Mouse (Mus musculus) frontal cortex, postnatal 10 days (tissue): ENCODE data around the gene Trim24.

ENCODE experiments used
- DNase-seq, 2 experiments: peaks; one replicate each; pipeline ENCODE4 v3.0.0; 2022; ENCODE audit warnings: low spot score in 2 of 2, mixed read lengths in 1 of 2

Trim24 gene

DNA sequence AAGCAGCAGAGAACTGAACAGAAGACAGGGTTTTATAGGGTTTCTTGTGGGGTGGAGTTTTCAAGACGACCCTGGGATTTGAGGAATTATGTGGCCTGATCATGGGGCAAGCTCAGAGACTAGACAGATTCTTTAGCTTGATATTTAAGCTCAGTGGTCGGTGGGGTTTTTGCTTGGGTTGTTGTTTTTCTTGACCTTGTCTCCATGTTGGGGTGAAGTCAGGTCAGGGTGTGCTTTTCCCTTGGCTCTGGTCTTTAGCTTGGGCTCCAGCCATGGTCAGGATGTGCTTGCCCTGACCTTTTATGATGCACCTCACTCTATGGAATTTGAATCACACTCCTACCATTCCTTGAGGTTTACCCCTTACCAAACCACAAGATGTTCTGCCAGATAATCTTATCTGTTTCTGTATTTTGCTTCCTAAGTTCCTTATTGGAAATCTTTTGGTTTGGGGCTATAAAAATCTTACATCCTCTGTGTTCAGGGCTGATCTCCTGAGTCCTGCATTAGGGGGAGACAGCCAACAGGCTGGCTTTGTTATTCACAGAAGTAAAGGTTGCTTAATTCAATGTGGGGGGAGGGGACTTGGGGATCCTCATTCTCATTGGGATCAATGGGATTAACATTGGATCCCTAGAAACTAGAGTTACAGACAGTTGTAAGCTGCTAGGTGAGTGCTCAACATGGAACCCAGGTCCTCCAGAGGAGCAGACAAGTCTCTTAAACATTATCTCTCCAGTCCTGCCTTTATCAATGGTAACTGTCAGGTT, 6.5 kb upstream of the Trim24 start:
- no peak for DNase-seq

DNA sequence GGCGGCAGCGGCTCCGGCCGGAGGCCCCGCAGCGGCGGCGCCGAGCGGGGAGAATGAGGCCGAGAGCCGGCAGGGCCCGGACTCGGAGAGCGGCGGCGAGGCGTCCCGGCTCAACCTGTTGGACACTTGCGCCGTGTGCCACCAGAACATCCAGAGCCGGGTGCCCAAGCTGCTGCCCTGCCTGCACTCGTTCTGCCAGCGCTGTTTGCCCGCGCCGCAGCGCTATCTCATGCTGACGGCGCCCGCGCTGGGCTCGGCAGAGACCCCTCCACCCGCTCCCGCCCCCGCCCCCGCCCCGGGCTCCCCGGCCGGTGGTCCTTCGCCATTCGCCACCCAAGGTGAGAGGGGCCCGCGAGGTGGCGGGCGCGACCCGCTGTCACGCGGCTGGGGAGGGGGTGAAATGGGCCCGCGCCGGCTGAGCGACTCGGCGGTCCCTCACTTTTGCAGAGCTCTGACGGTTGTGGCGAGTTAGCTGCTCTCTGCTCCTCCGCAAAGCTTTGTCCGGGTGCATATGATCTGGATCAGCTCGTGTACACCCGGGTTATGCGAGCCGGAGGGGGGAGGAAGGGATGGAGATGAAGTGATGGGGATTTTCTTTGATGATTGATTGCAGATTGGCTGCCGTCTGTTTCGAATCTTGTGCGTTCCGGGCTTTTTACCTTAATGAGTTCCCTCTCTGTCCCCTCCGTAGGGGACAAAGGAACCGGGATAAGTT, 683 bp downstream of the Trim24 start:
- DNase-seq: peak; percentile 27 to 56

DNA sequence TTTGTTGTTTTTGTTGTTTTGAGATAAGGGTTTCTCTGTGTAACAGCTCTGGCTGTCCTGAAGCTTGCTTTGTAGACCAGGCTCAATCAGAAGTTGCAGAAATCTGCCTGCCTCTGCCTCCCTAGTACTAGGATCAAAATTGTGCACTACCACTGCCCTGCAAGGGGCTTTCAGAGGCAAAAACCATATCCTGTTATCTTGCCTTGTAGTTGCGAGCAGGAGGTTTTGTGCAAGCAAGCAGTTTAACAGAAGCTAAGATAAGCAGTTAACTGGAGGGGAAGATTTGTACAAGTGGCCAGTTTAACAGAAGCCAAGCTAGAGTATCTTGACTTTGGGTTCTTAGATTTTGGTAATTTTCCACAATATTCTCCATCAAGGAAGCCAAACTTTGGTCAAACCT, 2.2 kb downstream of the Trim24 start:
- no peak for DNase-seq

DNA sequence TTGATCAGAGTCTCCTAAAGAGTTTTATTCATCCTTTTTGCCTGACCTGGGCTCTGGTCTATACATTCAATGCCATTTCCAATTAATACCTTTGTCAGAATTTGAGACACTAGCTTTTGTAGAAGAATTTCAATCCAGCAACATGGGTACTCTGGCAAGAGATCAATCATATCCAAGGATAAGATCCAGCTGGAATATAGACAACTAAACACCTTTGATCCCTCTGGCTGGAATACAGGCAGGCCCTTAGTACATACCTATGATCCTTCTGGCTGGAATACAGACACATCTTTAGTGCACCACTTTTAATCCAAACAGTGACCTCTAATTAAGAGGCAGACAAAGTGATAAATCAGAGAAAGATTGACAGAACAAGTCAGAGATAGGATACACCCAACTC, 3.1 kb downstream of the Trim24 start:
- DNase-seq: no peak

DNA sequence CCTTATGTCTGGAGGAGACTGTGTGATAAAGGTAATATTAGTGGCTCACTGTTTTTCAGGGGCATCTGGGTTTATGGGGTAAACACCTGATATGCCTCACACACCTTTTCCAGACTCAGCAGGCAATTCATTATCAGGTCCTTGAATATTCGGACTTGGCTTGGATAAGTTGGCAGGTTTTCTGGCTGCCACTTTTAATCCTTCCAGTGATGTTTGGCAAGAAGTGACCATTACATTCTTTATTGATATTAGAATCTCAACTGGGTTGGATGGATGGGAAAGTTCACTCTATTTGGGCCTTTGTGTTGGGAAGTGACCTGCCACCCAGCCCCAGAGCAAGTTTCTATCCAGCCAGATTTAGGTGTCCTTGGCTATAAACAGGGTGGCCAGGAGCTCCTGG, 7.6 kb downstream of the Trim24 start:
- DNase-seq: no peak

DNA sequence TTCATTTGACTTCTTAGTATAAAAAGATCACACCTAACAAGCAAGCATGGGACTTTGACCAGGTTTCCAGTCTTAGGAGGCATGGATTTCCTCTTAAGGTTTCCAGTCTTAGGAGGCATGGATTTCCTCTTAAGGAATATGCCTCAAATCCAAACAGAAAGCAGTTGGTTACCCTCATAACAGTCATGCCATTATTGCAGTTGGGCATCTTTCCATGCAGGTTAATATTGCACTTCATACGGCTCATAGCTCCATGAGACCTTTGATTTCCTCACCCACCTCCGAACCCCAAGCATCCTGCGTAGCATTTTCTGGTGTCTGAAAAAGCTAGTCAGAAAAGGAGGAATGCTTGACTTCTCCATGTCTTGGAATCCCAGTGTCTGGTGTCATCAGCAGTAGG, 10.0 kb downstream of the Trim24 start:
- no peak for DNase-seq

DNA sequence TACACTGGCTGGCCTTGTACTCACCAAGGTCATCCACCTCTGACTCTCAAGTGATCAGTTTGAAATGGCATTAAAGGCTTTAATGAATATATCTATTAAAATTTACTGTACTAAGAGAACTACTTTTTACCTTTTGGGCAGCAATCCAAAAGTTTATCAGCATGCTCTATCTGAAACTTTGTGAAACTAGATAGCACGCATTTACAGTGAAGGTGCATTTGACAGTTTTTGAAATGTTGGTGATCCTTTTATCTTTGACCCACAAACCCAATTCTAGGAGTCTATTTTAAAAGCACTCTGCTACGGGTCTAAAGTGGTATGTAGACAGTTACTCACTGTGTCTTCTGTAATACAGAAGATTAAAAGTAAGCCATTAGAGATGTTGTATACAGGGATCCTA, 23.0 kb downstream of the Trim24 start:
- DNase-seq: no peak

DNA sequence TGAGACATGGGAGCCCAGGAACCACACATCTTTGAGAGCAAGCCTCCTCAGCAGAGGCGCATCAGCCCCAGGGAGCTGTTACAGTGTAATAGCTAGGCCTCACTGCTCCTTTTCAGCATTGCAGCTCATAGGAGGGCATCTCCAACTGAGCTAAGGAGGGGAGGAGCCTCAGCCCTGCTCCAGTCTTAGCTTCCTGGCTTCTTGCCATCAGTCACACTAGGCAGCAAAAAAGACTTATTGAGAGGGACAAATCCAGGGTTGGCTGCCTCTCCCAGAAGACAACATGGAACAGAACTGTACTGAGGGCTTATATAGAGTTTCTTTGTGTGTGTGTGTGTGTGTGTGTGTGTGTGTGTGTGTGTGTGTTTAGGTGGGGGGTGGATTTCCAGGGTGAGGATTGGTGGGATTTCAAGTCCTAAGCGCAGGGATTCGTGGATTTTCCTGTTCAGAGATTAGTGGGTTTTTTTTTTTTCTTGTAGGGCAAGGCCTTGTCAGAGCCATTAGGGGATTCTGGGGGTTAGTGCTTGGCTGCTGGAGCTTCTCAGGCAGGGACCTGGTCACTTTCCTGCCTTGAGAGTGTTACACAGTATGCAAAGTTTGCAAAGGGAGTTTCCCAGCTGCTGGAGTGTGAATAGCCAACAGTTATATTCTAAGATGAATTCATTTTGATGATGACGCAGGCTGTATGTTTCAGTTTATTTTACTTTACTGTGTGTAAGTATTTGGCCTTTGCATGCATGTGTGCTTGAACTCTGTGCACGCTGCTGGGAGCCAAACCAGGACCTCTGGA, 25.2 kb downstream of the Trim24 start:
- peak; percentile 32 for DNase-seq

DNA sequence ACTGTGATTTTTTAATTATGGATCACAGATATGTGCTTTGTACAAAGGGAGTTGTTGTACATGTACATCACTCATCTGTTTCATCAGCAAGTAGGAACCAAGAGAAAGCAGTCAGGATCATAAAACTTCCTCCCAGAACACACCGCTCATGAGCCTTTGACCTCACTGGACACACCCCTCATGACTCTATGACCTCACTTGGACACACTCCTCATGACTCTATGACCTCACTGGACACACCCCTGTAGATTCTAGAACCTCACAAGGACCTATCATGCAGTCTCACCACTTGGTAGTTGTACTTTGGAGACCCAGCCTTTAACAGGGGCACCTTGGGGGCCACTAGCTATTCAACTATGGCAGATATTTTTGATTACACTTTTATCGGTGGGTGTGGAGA, 29.6 kb downstream of the Trim24 start:
- no peak for DNase-seq

DNA sequence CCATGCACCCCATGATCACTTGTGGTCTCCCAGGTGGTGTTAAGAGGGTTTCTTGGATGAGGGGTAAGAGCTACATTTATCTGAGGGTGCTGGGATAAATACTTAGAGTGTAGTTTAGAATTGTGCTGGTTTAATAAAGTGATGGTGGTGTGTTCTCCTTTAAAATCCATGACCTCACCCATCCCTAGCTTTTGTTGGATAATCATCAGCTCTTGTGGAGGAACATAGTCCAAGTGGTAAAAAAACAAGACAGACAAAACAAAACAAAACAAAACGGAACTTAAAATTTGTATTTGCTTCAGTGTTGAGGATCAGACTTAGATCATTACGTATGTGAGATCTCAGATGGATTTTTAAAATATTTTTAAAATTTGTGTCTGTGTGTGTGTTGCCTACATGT, 31.2 kb downstream of the Trim24 start:
- no peak for DNase-seq

DNA sequence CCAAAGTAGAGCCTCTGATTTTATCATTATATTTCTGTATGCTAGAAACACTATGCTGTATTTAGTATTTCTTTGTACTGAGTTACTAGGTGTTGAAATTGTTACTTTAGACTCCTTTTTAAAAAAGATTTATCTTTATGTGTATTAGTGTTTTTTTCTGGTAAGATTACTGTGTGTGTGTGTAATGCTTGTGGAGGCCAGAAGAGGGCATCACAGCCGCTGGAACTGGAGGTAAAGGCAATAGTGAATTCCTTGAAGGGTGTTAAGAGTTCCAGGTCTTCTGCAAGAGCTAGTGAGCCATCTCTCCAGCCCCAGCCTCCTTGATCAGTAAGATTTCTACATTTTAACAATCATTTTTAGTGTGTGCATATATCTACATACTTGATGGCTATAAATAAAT, 33.2 kb downstream of the Trim24 start:
- no peak for DNase-seq

DNA sequence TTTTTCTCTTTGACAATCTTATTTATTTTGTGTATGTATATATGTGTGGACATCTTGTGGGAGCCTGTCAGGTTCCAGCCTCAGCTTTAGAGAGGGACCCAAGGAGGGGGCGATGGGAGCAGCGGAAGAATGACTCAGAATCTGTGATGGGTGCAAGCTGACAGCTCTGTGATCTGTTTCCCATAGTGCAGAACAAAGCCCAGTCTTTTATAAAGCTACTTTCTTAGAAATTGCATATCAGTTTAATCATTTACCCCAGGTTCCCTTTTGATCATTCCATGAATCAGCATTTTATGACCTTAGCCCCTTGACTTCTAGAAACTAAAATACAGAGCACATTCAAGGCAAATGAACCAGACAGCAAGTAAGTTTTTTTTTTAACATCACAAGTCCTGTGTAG, 42.9 kb downstream of the Trim24 start:
- no peak for DNase-seq

DNA sequence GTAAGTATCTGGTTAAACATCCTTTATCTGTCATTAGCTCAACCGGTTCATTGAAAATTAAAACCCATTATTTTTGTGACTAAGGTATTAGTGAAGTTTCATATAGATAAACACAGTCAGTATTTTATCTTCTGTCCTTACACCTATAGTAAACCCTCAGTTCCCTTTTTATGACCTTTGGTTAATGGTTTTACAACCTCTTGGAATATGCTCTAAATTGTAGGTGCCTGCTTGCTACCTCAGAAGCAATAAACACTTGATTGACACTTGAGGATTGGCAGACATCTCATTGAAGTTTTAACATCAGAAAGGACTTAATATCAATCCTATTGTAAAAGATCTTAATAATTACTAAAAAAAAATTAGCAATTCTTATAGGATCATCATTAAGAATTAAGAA, 54.5 kb downstream of the Trim24 start:
- no peak for DNase-seq

DNA sequence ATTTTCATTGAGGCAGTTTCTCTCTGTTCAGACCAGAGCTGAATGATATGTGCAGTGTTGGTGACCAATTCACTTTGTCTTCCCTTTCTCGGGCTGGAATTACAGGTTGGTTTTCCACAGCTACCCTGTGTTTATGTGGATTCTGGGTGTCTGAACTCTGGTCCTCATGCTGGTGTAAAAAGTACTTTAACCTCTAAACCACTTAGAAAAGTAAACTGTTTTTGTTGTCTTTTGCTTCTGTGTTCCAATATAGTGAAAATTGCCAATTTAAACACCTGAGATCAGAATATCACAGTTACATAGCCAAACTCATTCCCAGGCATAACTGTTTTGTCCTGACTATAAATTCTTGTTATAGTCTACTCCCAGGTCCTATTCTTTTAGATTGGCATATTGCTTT, 56.1 kb downstream of the Trim24 start:
- no peak for DNase-seq

DNA sequence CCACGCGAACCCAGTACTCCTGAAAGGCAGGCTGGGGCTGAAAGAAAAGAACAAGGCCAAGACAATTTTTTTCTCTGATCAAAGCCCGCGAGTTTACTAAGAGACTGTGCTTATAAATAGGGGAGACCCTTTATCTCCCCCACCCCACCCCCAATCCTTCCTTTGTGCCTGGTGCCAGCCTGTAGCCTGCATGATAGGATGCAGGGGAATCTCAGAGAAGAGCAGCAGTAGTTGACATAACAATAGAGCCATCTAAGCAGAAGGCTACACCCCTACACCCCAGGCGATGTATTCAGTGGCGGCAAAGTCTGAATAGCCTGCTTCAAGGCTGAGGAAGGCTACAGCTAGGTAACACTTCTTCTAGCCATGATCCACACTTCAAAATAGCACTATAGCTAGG, 65.9 kb downstream of the Trim24 start:
- no peak for DNase-seq

DNA sequence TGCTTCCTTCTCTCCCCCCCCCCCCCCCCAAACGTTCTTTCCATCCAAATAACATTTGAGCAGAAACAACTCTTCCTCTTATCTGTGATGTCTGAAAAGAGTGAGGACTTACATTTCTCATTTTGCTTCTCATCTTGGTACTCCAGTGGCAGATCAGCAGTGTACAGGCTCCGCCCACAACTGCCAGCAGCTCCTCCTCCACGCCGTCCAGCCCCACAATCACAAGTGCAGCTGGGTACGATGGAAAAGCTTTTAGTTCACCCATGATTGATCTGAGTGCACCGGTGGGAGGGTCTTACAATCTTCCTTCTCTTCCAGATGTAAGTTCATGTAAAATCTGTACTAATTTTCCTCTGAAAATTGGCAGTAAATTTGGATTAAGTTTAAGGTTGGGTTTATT, 80.7 kb downstream of the Trim24 start:
- DNase-seq: no peak

DNA sequence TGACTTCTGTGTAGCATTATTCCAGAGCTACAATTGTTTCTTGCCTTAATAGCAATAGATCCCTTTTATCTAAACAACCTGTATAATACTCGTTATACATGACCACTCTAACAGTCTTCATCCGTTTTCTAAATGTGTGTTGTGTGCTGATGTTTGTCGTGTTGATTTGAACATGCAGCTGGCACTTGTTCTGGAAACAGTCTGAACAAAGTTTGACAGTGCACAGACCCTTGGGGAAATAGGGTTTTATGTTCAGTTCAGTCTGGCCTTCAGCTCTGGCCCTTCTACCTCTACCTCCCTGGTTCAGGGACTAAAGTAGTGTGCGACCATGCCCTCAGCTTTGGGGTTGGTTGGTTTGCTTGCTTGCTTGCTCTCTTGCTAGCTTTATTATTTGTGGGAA, 96.8 kb downstream of the Trim24 start:
- DNase-seq: no peak

DNA sequence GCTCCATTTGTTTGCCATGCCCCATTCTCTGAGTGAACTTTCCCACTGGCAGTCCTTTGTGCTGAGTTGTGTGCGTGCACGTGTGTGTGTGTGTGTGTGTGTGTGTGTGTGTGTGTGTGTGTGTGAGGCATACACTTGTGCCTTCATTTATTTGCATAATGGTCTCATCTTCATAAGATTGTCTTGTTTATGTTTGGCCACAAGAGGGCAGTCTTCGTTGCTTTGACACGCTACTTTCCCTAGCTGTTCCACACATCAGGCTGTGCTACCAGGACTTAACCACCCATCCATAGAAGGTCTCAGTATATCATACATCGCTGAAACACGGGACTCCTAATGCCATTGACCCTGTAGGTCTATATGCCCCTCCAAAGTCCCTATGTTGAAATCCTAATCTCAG, 136.8 kb downstream of the Trim24 start:
- peak in 1 of 2 experiments; percentile 33 for DNase-seq

DNA sequence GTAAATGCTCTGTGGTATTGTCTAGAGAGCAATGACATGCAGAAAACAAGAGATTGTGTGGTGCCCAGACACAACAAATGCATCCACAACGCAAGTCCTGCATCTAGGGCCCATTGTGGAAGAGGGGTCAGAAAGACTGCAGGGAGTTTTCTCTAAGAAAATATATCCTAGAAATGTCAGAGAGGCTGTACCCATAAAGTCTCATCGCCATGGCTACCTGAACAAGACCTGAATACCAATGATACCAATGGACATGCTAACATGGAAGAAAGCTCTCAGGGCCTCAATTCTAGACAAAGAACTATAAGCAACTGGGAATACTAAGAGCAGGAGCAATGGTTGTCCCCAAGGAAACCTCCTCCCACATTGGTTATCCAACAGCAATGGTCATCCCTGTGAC, 142.2 kb downstream of the Trim24 start:
- DNase-seq: no peak
